Mouse (Mus musculus) hindbrain, embryonic 16.5 days (tissue): Measurements from ENCODE around the gene Apc2. TPM values are rescaled to one million over a fixed set of nuclear protein-coding genes. Genes with fewer than 3 reads are reported as not detected.

Experiments used
- ATAC-seq: fragments of 200-750 bp; cut with Nextera tagmentation; 2 replicates; pipeline ENCODE4 v1.8.0; 2017; ENCODE audit warnings: moderate TSS enrichment, moderate library complexity
- H3K27ac ChIP-seq: fragments of 300-500 bp; sonication (generic); 2 replicates; pipeline ENCODE4 v1.5.1; 2014; ENCODE audit warnings: low read depth, mild to moderate bottlenecking, control low read depth, low read length, moderate library complexity
- H3K27me3 ChIP-seq: fragments of 300-500 bp; sonication (generic); replicated peaks from 2 replicates; pipeline ENCODE4 v1.6.1; 2014; ENCODE audit warnings: low read length; ENCODE audit not compliant: control insufficient read depth, insufficient read depth
- H3K36me3 ChIP-seq: fragments of 300-500 bp; sonication (generic); 2 replicates; pipeline ENCODE4 v1.6.1; 2014; ENCODE audit warnings: mild to moderate bottlenecking, low read length, moderate library complexity, mixed read lengths; ENCODE audit not compliant: control insufficient read depth, insufficient read depth
- H3K4me1 ChIP-seq: fragments of 300-500 bp; sonication (generic); 2 replicates; pipeline ENCODE4 v1.6.1; 2014; ENCODE audit warnings: low read depth, low read length; ENCODE audit not compliant: control insufficient read depth, insufficient read depth
- H3K4me2 ChIP-seq: fragments of 300-500 bp; sonication (generic); 2 replicates; pipeline ENCODE4 v1.6.1; 2014; ENCODE audit warnings: mild to moderate bottlenecking, low read length, control low read depth, moderate library complexity
- H3K4me3 ChIP-seq: fragments of 300-500 bp; sonication (generic); 2 replicates; pipeline ENCODE4 v1.5.1; 2014; ENCODE audit warnings: mild to moderate bottlenecking, low read length, control low read depth, moderate library complexity
- H3K9ac ChIP-seq: fragments of 300-500 bp; sonication (generic); 2 replicates; pipeline ENCODE4 v1.6.1; 2014; ENCODE audit warnings: low read depth, mild to moderate bottlenecking, control low read depth, low read length, moderate library complexity
- H3K9me3 ChIP-seq: fragments of 300-500 bp; sonication (generic); 2 replicates; pipeline ENCODE4 v1.6.1; 2014; ENCODE audit warnings: mild to moderate bottlenecking, low read length, moderate library complexity; ENCODE audit not compliant: control insufficient read depth
- WGBS: fragments of 180-500 bp; shearing (Covaris S2); extraction: QIAGEN DNeasy Blood & Tissue Kit; methylation state at CpG from one replicate; pipeline ENCODE4 v1.1.7; 2014; 5-methylcytosine and 5-hydroxymethylcytosine counted together
- polyA plus RNA-seq: library from polyadenylated mRNA; unstranded; fragments of >200 nt; fragmentation: Nextera tagmentation; extraction: Ambion mirVana; gene quantifications from 2 replicates; pipeline ENCODE4 v1.2.1, GENCODE M21; 2015

Gene Apc2
- polyA plus RNA-seq, 1 experiment from 2014 or later, result 139 TPM

GRCm38 (mm10) chr10:80253551-80253950, 42.2 kb upstream of the Apc2 start:
- Histone ChIP-seq H3K9ac (no peak overlapping the region), H3K4me1 (peaks cover 15% of the 10 kb centered on the region), H3K9me3 (no peaks in the 10 kb centered on the region), H3K4me3 (no peak overlapping the region), H3K4me2 (no peak overlapping the region), H3K36me3 (peaks cover 31% of the 10 kb centered on the region), H3K27ac (no peak overlapping the region), H3K27me3 (no peaks in the 10 kb centered on the region)
- ATAC-seq, result no peak
- WGBS, result 88% methylated on average over 6 of the region's 6 CpGs

GRCm38 (mm10) chr10:80254331-80255297, 41.2 kb upstream of the Apc2 start:
- Histone ChIP-seq H3K4me1 (peaks cover 20% of the 10 kb centered on the region), H3K27me3 (no peaks in the 10 kb centered on the region), H3K27ac (no peak overlapping the region), H3K4me2 (no peak overlapping the region), H3K36me3 (peaks cover 31% of the 10 kb centered on the region), H3K9me3 (no peaks in the 10 kb centered on the region), H3K4me3 (no peak overlapping the region), H3K9ac (no peak overlapping the region)
- WGBS, result 95% methylated on average over 26 of the region's 26 CpGs
- ATAC-seq, result no peak

GRCm38 (mm10) chr10:80255881-80256535, 39.8 kb upstream of the Apc2 start:
- 89% methylated on average over 5 of the region's 5 CpGs for WGBS
- H3K4me2 ChIP-seq, result no peak overlapping the region
- no peaks in the 10 kb centered on the region for H3K27me3 ChIP-seq
- ATAC-seq, result no peak
- H3K4me3 ChIP-seq, result no peak overlapping the region
- peaks cover 31% of the 10 kb centered on the region for H3K36me3 ChIP-seq
- no peak overlapping the region for H3K9ac ChIP-seq
- no peak overlapping the region for H3K27ac ChIP-seq
- no peaks in the 10 kb centered on the region for H3K9me3 ChIP-seq
- H3K4me1 ChIP-seq, result peaks cover 17% of the 10 kb centered on the region

- Histone ChIP-seq H3K9me3 (no peaks in the 10 kb centered on the region), H3K27ac (no peak overlapping the region), H3K9ac (no peak overlapping the region), H3K36me3 (peaks cover 31% of the 10 kb centered on the region), H3K4me1 (peaks cover 22% of the 10 kb centered on the region), H3K4me3 (no peak overlapping the region), H3K27me3 (no peaks in the 10 kb centered on the region), H3K4me2 (no peak overlapping the region)
- no peak for ATAC-seq
- 76% methylated on average over 2 of the region's 2 CpGs for WGBS
Observed at GRCm38 (mm10) chr10:80257936-80258335, 37.8 kb upstream of the Apc2 start.

GRCm38 (mm10) chr10:80258752-80259462, 36.9 kb upstream of the Apc2 start:
- H3K36me3 ChIP-seq, result peaks cover 31% of the 10 kb centered on the region
- H3K9me3 ChIP-seq, result no peaks in the 10 kb centered on the region
- 92% methylated on average over 14 of the region's 14 CpGs for WGBS
- H3K27ac ChIP-seq, result no peak overlapping the region
- no peaks in the 10 kb centered on the region for H3K27me3 ChIP-seq
- no peak overlapping the region for H3K4me3 ChIP-seq
- peak overlapping the region; percentile 91 for H3K4me2 ChIP-seq
- no peak overlapping the region for H3K9ac ChIP-seq
- no peak for ATAC-seq
- peaks cover 22% of the 10 kb centered on the region for H3K4me1 ChIP-seq

- Histone ChIP-seq H3K4me2 (peak overlapping the region; percentile 91), H3K36me3 (peaks cover 27% of the 10 kb centered on the region), H3K9ac (peak overlapping the region; percentile 76), H3K4me1 (peaks cover 22% of the 10 kb centered on the region), H3K4me3 (peak overlapping the region; percentile 8; the same call in 1 of the 2 replicates), H3K27ac (peak overlapping the region; percentile 59; the same call in 1 of the 2 replicates), H3K27me3 (no peaks in the 10 kb centered on the region), H3K9me3 (no peaks in the 10 kb centered on the region)
- WGBS, result 67% methylated on average over 6 of the region's 6 CpGs
- ATAC-seq, result no peak
Observed at GRCm38 (mm10) chr10:80259463-80259805, 36.3 kb upstream of the Apc2 start.

GRCm38 (mm10) chr10:80259861-80260641, 35.7 kb upstream of the Apc2 start:
- WGBS, result 3% methylated on average over 19 of the region's 19 CpGs
- Histone ChIP-seq H3K9me3 (no peaks in the 10 kb centered on the region), H3K27me3 (no peaks in the 10 kb centered on the region), H3K9ac (peak overlapping the region; percentile 76), H3K4me3 (peak overlapping the region; percentile 47), H3K4me1 (peaks cover 22% of the 10 kb centered on the region), H3K27ac (peak overlapping the region; percentile 85), H3K36me3 (peaks cover 21% of the 10 kb centered on the region), H3K4me2 (peak overlapping the region; percentile 91)
- no peak for ATAC-seq

GRCm38 (mm10) chr10:80260642-80261584, 34.9 kb upstream of the Apc2 start, which contains the start of the genes Gamt and Dazap1:
Gene Gamt (minus strand): TSS chr10:80261012.
Gene Dazap1 (plus strand): TSS chr10:80261486.
- peak within 1 kb of the TSS; percentile 85 for H3K27ac ChIP-seq
- H3K9ac ChIP-seq, result peak within 1 kb of the TSS; percentile 76
- peaks cover 26% of the 10 kb centered on the region for H3K4me1 ChIP-seq
- no peaks in the 10 kb centered on the region for H3K27me3 ChIP-seq
- H3K4me2 ChIP-seq, result peak within 1 kb of the TSS; percentile 91
- WGBS, result under 1% methylated on average over 49 of the region's 49 CpGs
- H3K36me3 ChIP-seq, result peaks cover 16% of the 10 kb centered on the region
- H3K4me3 ChIP-seq, result peak within 1 kb of the TSS; percentile 47
- H3K9me3 ChIP-seq, result no peaks in the 10 kb centered on the region
- ATAC-seq, result peak; percentile 85
